Mouse (Mus musculus) intestine, postnatal 0 days (tissue): ENCODE results near the gene Rhod. TPM values are rescaled to one million over a fixed set of nuclear protein-coding genes. Genes with fewer than 3 reads are reported as not detected.
A peak's percentile ranks its signal among the peaks of the same experiment; 100 is the strongest.

Experiments
- ATAC-seq: fragments of 200-750 bp; cut with Nextera tagmentation; 2 replicates; pipeline ENCODE4 v1.8.0; 2017; ENCODE audit warnings: mild to moderate bottlenecking, moderate TSS enrichment, moderate library complexity
- H3K27ac ChIP-seq: fragments of 300-500 bp; sonication (generic); 2 replicates; pipeline ENCODE4 v1.5.1; 2014; ENCODE audit warnings: mild to moderate bottlenecking, low read depth, low read length, moderate library complexity
- H3K27me3 ChIP-seq: fragments of 300-500 bp; sonication (generic); replicated peaks from 2 replicates; pipeline ENCODE4 v1.6.1; 2014; ENCODE audit warnings: low read length, mixed read lengths; ENCODE audit not compliant: control insufficient read depth, insufficient read depth
- H3K36me3 ChIP-seq: fragments of 300-500 bp; sonication (generic); 2 replicates; pipeline ENCODE4 v1.6.1; 2014; ENCODE audit warnings: mild to moderate bottlenecking, moderate library complexity; ENCODE audit not compliant: control insufficient read depth, insufficient read depth
- H3K4me1 ChIP-seq: fragments of 300-500 bp; sonication (generic); replicated peaks from 2 replicates; pipeline ENCODE4 v1.6.1; 2014; ENCODE audit warnings: antibody characterized with exemption, low read length, mixed read lengths; ENCODE audit not compliant: control insufficient read depth, insufficient read depth
- H3K4me2 ChIP-seq: fragments of 300-500 bp; sonication (generic); replicated peaks from 2 replicates; pipeline ENCODE4 v1.6.1; 2014; ENCODE audit warnings: low read depth, mild to moderate bottlenecking, moderate library complexity
- H3K4me3 ChIP-seq: fragments of 300-500 bp; sonication (generic); 2 replicates; pipeline ENCODE4 v1.5.1; 2014; ENCODE audit warnings: low read depth, low read length
- H3K9ac ChIP-seq: fragments of 300-500 bp; sonication (generic); 2 replicates; pipeline ENCODE4 v1.6.1; 2014; ENCODE audit warnings: mild to moderate bottlenecking, low read depth, low read length
- H3K9me3 ChIP-seq: fragments of 300-500 bp; sonication (generic); 2 replicates; pipeline ENCODE4 v1.6.1; 2016; ENCODE audit warnings: mixed run types; ENCODE audit not compliant: control insufficient read depth
- CTCF ChIP-seq: sonication (generic); IDR thresholded peaks from 2 replicates; pipeline ENCODE4 v1.5.1; 2016; ENCODE audit warnings: low read depth, mild to moderate bottlenecking, control low read depth, antibody characterized with exemption, moderate library complexity
- WGBS: fragments of 180-500 bp; shearing (Covaris S2); extraction: QIAGEN DNeasy Blood & Tissue Kit; methylation state at CpG from one replicate; pipeline ENCODE4 v1.1.7; 2014; 5-methylcytosine and 5-hydroxymethylcytosine counted together
- polyA plus RNA-seq: library from polyadenylated mRNA; unstranded; fragments of >200 nt; fragmentation: Nextera tagmentation; extraction: Ambion mirVana; gene quantifications from 2 replicates; pipeline ENCODE4 v1.2.1, GENCODE M21; 2015

The Rhod gene
- polyA plus RNA-seq, 1 experiment from 2014 or later = 60.3 TPM

DNA sequence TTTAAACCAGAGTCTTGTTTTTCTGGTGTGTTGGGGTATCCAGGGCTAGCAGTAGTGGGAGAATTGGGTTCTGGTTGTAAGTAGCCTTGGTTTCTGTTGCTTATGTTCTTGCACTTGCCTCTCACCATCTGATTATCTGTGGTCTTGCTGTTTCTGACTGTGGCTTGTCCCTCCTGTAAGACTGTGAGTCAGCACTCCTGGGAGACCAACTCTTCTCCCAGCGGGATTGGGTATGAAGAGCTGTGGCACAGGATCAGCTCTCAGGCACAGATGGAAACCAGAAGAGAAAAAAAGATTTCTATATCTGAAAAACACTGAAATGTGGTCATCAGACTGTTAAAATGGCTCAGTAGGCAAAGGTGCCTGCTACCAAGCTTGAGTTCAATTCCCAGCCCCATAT lies 24.6 kb downstream of the Rhod start:
- no peaks in the 10 kb centered on the region for H3K36me3 ChIP-seq
- no peaks in the 10 kb centered on the region for H3K9me3 ChIP-seq
- no peak for ATAC-seq
- no peak overlapping the region for H3K4me3 ChIP-seq
- H3K9ac ChIP-seq = no peak overlapping the region
- 0 out of 2 replicates have a peak, but pooled peaks cover 3% of the 10 kb centered on the region for H3K4me1 ChIP-seq
- H3K27ac ChIP-seq = no peak overlapping the region
- no peak for TF ChIP-seq CTCF
- 90% methylated on average over 1 of the region's 1 CpGs for WGBS
- no peaks in the 10 kb centered on the region for H3K27me3 ChIP-seq
- H3K4me2 ChIP-seq = no peak overlapping the region

DNA sequence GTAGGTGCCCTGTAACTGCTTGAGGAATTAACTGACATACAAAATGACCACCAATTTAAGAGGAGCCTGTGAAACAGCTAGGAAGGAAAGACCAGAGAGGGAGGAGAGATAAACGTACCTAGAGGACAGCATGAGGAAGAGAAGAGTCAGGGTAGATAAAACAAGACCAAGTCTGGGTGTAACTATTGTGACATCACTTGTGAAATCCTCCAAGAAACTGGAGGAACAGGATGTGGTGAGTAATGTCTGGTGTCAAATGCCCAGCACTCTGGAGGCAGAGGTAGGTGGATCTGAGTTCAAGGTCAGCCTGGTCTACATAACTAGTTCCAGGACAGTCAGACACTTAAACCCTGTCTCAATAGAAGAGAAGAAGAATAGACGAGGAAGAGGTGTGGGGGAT lies 30.2 kb downstream of the Rhod start:
- Histone ChIP-seq H3K9me3 (no peaks in the 10 kb centered on the region), H3K27ac (no peak overlapping the region), H3K4me2 (no peak overlapping the region), H3K36me3 (no peaks in the 10 kb centered on the region), H3K27me3 (no peaks in the 10 kb centered on the region), H3K4me1 (no peaks in the 10 kb centered on the region), H3K9ac (no peak overlapping the region), H3K4me3 (no peak overlapping the region)
- no peak for TF ChIP-seq CTCF
- WGBS = 41% methylated on average over 2 of the region's 2 CpGs
- peak; percentile 59 for ATAC-seq

DNA sequence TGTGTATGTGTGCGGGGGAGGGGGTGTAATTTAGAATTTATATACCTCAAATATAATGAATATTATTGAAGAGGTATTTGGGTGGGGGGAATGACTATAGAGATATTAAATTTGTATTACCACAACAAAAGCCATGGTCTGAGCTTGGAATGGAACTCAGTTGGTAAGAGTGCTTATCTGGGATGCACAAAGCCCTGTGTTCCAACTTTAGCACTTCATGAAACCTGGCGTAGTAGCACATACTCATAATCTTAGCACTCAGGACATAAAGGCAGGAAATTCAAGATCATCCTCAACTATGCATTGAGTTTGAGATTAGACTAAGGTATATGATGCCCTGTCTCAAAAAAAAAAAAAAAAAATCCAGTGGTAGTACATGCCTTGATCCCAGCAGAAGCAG lies 34.4 kb downstream of the Rhod start:
- TF ChIP-seq CTCF = no peak
- Histone ChIP-seq H3K4me1 (no peaks in the 10 kb centered on the region), H3K9me3 (no peaks in the 10 kb centered on the region), H3K27me3 (no peaks in the 10 kb centered on the region), H3K4me3 (no peak overlapping the region), H3K27ac (no peak overlapping the region), H3K4me2 (no peak overlapping the region), H3K9ac (no peak overlapping the region), H3K36me3 (no peaks in the 10 kb centered on the region)
- no peak for ATAC-seq
- WGBS = 94% methylated on average over 2 of the region's 2 CpGs

DNA sequence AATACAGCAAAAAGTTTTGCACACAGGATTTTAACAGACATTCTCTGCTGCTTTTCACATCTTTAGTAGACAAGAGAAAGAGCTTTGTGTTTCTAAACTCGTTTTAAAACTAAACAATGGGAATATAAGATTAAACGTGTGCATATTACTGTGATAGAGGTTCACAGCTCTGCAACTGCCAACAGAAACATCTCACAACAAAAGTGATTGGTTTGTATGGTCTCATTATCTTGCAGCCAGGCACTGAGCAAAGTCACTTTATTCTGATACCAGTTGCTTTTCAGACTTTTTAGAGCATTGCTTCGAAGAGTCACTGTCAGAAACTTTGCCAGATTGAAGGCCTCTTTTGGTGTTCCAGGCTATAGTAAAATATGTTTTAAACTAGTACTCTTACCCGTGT lies 40.3 kb downstream of the Rhod start:
- no peak for TF ChIP-seq CTCF
- H3K4me3 ChIP-seq = no peak overlapping the region

DNA sequence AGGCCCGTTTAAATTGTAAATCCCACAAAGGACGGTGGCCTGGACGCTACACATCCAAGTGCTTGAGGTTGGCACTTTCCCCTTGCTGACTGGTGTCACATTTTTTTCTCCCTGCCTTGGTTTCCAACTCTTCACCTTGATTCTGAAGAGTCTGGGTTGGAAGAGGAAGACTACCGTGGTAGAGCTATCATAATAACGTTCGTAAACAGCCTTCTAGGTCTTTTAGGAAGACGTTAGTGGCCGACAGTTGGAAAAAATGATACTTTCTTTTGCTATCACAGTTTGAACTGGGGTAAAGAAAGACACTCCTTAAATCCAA lies 40.6 kb downstream of the Rhod start:
- ATAC-seq = no peak

More for the DNA sequence above, 40.3 kb downstream of the Rhod start:
- Histone ChIP-seq H3K36me3 (no peaks in the 10 kb centered on the region), H3K27ac (no peak overlapping the region; the same call in 1 of the 2 replicates), H3K9ac (no peak overlapping the region), H3K4me2 (no peak overlapping the region), H3K4me1 (peaks cover 5% of the 10 kb centered on the region), H3K9me3 (no peaks in the 10 kb centered on the region), H3K27me3 (no peaks in the 10 kb centered on the region)
- ATAC-seq = no peak
- WGBS = 57% methylated on average over 4 of the region's 4 CpGs

DNA sequence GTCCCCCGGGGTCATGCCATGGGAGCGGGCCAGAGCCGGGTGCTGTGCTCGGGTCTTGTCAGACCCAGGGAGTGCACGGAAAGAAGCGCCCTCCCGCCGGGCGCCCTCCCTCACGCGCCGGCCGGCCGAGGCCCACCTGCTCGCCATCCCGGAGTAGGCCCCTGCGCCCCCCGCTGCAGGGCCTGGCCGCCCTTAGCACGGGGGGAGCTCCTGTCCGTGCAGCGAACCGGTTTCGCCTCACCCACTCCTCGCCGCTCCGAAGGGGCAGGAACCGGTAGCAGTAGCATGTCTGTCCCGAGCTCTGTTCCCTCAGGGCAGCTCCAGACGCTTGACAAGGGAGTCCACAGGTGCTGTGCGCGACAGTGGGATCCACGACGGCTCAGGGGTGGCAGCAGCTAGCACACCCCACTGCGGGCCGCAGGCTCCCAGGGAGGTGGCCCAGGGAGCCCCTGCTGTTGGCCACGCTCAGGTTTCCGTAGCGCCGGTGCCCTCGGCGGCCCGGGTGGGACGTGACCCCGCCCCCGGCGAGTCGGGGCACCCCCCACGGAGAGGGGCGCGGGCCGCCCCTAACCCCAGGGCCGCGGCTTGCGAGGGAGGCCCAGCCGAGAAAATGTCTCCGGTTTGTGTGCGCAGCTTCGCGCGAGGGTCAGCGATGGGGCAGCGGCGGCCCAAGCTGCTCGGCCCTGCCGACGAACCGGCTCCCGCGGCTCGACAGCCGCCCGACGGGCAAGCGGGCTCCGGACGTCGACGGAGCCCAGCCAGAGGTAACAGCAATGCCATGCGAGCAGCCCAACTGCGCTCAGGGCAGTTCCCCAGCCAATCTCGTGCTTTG lies 41.2 kb downstream of the Rhod start, which contains the start of gene Kdm2a:
Gene Kdm2a (minus strand): TSS at position 488 of the 832 bp plus-strand sequence.
- H3K9me3 ChIP-seq = no peaks in the 10 kb centered on the region
- H3K27ac ChIP-seq = peak within 1 kb of the TSS; percentile 88
- H3K9ac ChIP-seq = peak within 1 kb of the TSS; percentile 79
- no peaks in the 10 kb centered on the region for H3K27me3 ChIP-seq
- TF ChIP-seq CTCF = peak; percentile 11; the same call in 1 of the 2 replicates
- peak; percentile 37 for ATAC-seq
- peak within 1 kb of the TSS; percentile 99 for H3K4me2 ChIP-seq
- H3K36me3 ChIP-seq = no peaks in the 10 kb centered on the region
- H3K4me1 ChIP-seq = peaks cover 5% of the 10 kb centered on the region
- WGBS = 2% methylated on average over 81 of the region's 82 CpGs
- H3K4me3 ChIP-seq = peak within 1 kb of the TSS; percentile 72

More for the DNA sequence above, 40.6 kb downstream of the Rhod start:
- Histone ChIP-seq H3K27ac (peak overlapping the region; percentile 88), H3K9ac (peak overlapping the region; percentile 79), H3K9me3 (no peaks in the 10 kb centered on the region), H3K4me3 (peak overlapping the region; percentile 72), H3K4me1 (peaks cover 5% of the 10 kb centered on the region), H3K27me3 (no peaks in the 10 kb centered on the region), H3K4me2 (peak overlapping the region; percentile 99), H3K36me3 (no peaks in the 10 kb centered on the region)
- no peak for TF ChIP-seq CTCF
- 39% methylated on average over 8 of the region's 8 CpGs for WGBS
